Mouse (Mus musculus) C2C12 (cell line): ENCODE measurements around the gene Ppp1r37.

Experiments used
- CEBPB ChIP-seq: IDR thresholded peaks from one replicate; pipeline ENCODE4 v1.6.1; 2011; ENCODE audit warnings: low read depth, mild to moderate bottlenecking, control low read depth, moderate library complexity
- CTCF ChIP-seq: IDR thresholded peaks from one replicate; pipeline ENCODE4 v1.5.1; 2011; ENCODE audit not compliant: control insufficient read depth, insufficient read depth, insufficient read length
- FOSL1 ChIP-seq: IDR thresholded peaks from one replicate; pipeline ENCODE4 v1.8.0; 2011; ENCODE audit warnings: mild to moderate bottlenecking, low read length; ENCODE audit not compliant: poor library complexity, insufficient read depth, severe bottlenecking
- MAX ChIP-seq: IDR thresholded peaks from one replicate; pipeline ENCODE4 v1.6.1; 2011; ENCODE audit warnings: mild to moderate bottlenecking, control low read depth
- MYOD1 ChIP-seq: IDR thresholded peaks from one replicate; pipeline ENCODE4 v1.6.1; 2011; ENCODE audit warnings: low read depth; ENCODE audit not compliant: control insufficient read depth, insufficient read length
- MYOG ChIP-seq: IDR thresholded peaks from one replicate; pipeline ENCODE4 v1.6.1; 2011; ENCODE audit not compliant: control insufficient read depth, insufficient read length; ENCODE audit errors: extremely low read depth
- USF1 ChIP-seq: IDR thresholded peaks from one replicate; pipeline ENCODE4 v1.6.1; 2011; ENCODE audit warnings: low read depth, mild to moderate bottlenecking, control low read depth, moderate library complexity

DNA sequence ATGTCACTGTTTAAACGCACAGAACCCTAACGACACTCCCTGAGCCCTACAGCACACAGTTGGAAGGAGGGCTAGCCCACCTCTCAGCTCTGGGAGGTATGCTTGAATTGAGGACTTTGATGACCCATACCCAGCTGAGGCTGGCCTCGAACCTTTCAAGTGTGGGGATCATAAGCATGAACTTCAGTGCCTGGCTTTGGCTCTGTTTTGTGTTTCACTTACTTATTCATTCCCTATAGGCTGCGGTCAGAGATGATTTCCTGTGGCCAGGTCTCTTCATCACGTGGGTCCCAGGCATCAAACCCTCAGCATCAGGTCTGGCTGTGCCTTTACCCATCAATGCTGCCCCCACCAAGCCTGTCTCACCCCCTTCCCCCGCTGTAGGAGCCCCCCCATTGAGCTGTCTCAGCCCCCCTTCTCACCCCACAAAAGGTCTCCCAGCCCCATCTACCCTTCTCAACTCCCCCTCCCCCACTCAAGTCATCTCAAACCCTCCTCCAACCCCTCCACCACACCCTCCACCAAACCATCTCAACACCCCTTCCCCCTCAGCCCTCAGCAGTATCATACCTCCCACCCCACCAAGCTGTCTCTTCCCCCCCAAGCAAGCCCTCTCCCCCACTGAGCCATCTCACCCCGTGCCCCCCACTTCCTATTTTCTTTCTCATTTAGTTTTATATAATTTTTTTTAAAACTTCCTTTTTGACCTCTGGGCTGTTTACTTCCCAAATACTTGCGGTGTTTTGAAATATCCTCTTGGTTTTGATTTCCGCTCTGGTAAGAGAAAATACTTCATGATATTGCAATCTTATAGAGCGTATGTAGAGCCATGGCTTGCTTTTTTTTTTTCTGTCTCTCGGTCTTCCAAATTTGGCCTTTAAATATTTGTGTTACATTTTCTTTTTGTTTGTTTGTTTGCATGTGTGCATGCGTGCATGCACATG is 62.2 kb downstream of the Ppp1r37 start:
- TF ChIP-seq CTCF (no peak), MYOG (no peak), MAX (no peak), MYOD1 (no peak), USF1 (no peak), CEBPB (no peak), FOSL1 (no peak)
